Mouse (Mus musculus): ENCODE measurements around the gene Psmb4.

GRCm38 (mm10) chr3:94838631-94839030, 48.1 kb downstream of the Psmb4 start:
- TF ChIP-seq CTCF (conservative IDR thresholded peaks at IDR 0.05; ENCODE audit: insufficient read depth, insufficient read length, low read depth, low read length) (no peak), POLR2A (IDR thresholded peaks at IDR 0.05; ENCODE audit: low read depth, low read length) (no peak)
